26 mouse cellular contexts compared by ENCODE assay signal in the genomic region with DNA sequence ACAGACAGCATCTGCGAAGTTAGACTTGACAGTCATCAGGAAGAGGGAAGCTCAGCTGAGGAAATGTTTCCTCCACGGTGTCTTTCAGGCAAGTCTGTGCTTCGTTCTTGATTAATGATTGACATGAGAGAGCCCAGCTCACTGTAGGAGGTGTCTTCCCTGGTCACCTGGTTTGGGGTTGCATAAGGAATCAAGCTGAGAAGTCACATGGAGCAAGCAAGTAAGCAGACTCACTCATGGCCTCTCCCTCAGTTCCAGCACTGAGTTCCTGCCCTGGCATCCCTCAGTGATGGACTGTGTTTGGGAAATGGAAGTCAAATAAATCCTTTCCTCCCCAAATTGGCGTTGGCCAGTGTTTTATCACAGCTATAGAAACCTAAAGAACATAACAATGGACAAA. TPM values are rescaled to one million over a fixed set of nuclear protein-coding genes. Genes with fewer than 3 reads are reported as not detected.
A peak's percentile ranks its signal among the peaks of the same experiment; 100 is the strongest.
DNase-seq lines count a peak whose midpoint lies in the region; ATAC-seq lines count a peak whose summit lies in the region.
"Had no signal": no experiment of that assay in that cellular context is flagged by ENCODE, and none has a peak within 500 bp of the region (broad histone marks: within the 10 kb centered on the region; RNA-seq: fewer than 3 reads in every experiment).

No protein-coding gene starts in this region.

- no peaks in the 10 kb centered on the region for H3K27me3 ChIP-seq in intestine, embryonic 16.5 days (replicated peaks; ENCODE audit: control insufficient read depth, insufficient read depth, low read length)
- no peaks in the 10 kb centered on the region for H3K27me3 ChIP-seq in hindbrain, embryonic 14.5 days (ENCODE audit: control insufficient read depth, insufficient read depth, low read length)
- H3K27me3 ChIP-seq: embryonic facial prominence, embryonic 13.5 days; forebrain, embryonic 13.5 days; heart, embryonic 13.5 days; liver, embryonic 13.5 days; lung, embryonic 15.5 days; megakaryocyte, embryonic 14.5 days; midbrain, embryonic 13.5 days had no signal

- H3K4me3 ChIP-seq in intestine, embryonic 16.5 days (ENCODE audit: low read length): no peak overlapping the region
- H3K4me3 ChIP-seq in hindbrain, embryonic 14.5 days (replicated peaks; ENCODE audit: low read length): no peak overlapping the region
- H3K4me3 ChIP-seq: embryonic facial prominence, embryonic 13.5 days; forebrain, embryonic 13.5 days; heart, adult 2 months; heart, embryonic 13.5 days; limb, embryonic 10.5 days; liver, embryonic 13.5 days; lung, embryonic 15.5 days; megakaryocyte, embryonic 14.5 days; midbrain, embryonic 13.5 days had no signal

- no peak overlapping the region for H3K27ac ChIP-seq in intestine, embryonic 16.5 days (ENCODE audit: low read length)
- no peak overlapping the region for H3K27ac ChIP-seq in hindbrain, embryonic 14.5 days
- H3K27ac ChIP-seq: embryonic facial prominence, embryonic 13.5 days; forebrain, embryonic 13.5 days; heart, adult 2 months; heart, embryonic 13.5 days; limb, embryonic 10.5 days; liver, embryonic 13.5 days; lung, embryonic 15.5 days; midbrain, embryonic 13.5 days had no signal

- no peak overlapping the region for H3K9ac ChIP-seq in intestine, embryonic 16.5 days (ENCODE audit: low read depth, low read length)
- H3K9ac ChIP-seq in hindbrain, embryonic 14.5 days: no peak overlapping the region
- H3K9ac ChIP-seq: embryonic facial prominence, embryonic 13.5 days; forebrain, embryonic 13.5 days; heart, embryonic 13.5 days; liver, embryonic 13.5 days; lung, embryonic 15.5 days; midbrain, embryonic 13.5 days had no signal

- H3K4me1 ChIP-seq in intestine, embryonic 16.5 days (ENCODE audit: control insufficient read depth, insufficient read depth, low read length): no peaks in the 10 kb centered on the region
- H3K4me1 ChIP-seq in hindbrain, embryonic 14.5 days (replicated peaks; ENCODE audit: control insufficient read depth, insufficient read depth, low read length): no peaks in the 10 kb centered on the region
- H3K4me1 ChIP-seq: embryonic facial prominence, embryonic 13.5 days; forebrain, embryonic 13.5 days; heart, embryonic 13.5 days; limb, embryonic 10.5 days; liver, embryonic 13.5 days; lung, embryonic 15.5 days; megakaryocyte, embryonic 14.5 days; midbrain, embryonic 13.5 days had no signal

- ATAC-seq in intestine, embryonic 16.5 days: peak; percentile 85
- ATAC-seq in hindbrain, embryonic 14.5 days (ENCODE audit: low FRiP score): no peak
- ATAC-seq: forebrain, embryonic 13.5 days; midbrain, embryonic 13.5 days had no signal

- no peaks in the 10 kb centered on the region for H3K36me3 ChIP-seq in intestine, embryonic 16.5 days (ENCODE audit: control insufficient read depth, insufficient read depth, low read length)
- no peaks in the 10 kb centered on the region for H3K36me3 ChIP-seq in hindbrain, embryonic 14.5 days (replicated peaks; ENCODE audit: control insufficient read depth, insufficient read depth)
- H3K36me3 ChIP-seq: embryonic facial prominence, embryonic 13.5 days; heart, embryonic 13.5 days; limb, embryonic 10.5 days; liver, embryonic 13.5 days; lung, embryonic 15.5 days; midbrain, embryonic 13.5 days had no signal

- no peak overlapping the region for H3K4me2 ChIP-seq in intestine, embryonic 16.5 days (ENCODE audit: low read depth, low read length)
- H3K4me2 ChIP-seq in hindbrain, embryonic 14.5 days (replicated peaks): no peak overlapping the region
- H3K4me2 ChIP-seq: embryonic facial prominence, embryonic 13.5 days; forebrain, embryonic 13.5 days; heart, embryonic 13.5 days; liver, embryonic 13.5 days; lung, embryonic 15.5 days; midbrain, embryonic 13.5 days had no signal

- 53% methylated on average over 4 of the region's 4 CpGs for WGBS in intestine, embryonic 16.5 days
- WGBS in hindbrain, embryonic 14.5 days: 72% methylated on average over 4 of the region's 4 CpGs

- DNase-seq in cerebellum, adult 8-10 months: peak; percentile 41
- DNase-seq in cerebellum, adult 11 months: no peak
- peak; percentile 82 for DNase-seq in kidney, adult 9 months
- no peak for DNase-seq in kidney, adult 18-20 months
- DNase-seq in kidney, postnatal 25 days: peak; percentile 41 to 72
- DNase-seq in B cell, adult 2 months: no peak
- DNase-seq in hindbrain, embryonic 14.5 days (ENCODE audit: low spot score): no peak
- DNase-seq: adrenal gland, postnatal 36 days; embryo, embryonic 11 days; gastrocnemius, postnatal 36 days; heart, adult 2 months; heart, postnatal 14 days; liver, embryonic 13.5 days; lung, postnatal 36 days; thymus, postnatal 25 days had no signal

- H3K9me3 ChIP-seq in intestine, embryonic 16.5 days (ENCODE audit: control insufficient read depth, low read length): no peaks in the 10 kb centered on the region
- H3K9me3 ChIP-seq in hindbrain, embryonic 14.5 days (ENCODE audit: control insufficient read depth, low read length): 0 out of 2 replicates have a peak, but pooled peaks cover 11% of the 10 kb centered on the region
- H3K9me3 ChIP-seq: embryonic facial prominence, embryonic 13.5 days; heart, embryonic 13.5 days; limb, embryonic 10.5 days; liver, embryonic 13.5 days; lung, embryonic 15.5 days had no signal

RNA-seq across cellular contexts. Expression of gene 1700001J03Rik, which starts 5.0 kb away (rescaled TPM):
- polyA plus RNA-seq in intestine, embryonic 16.5 days (2015; fragmentation: Nextera tagmentation; extraction: Ambion mirVana): not detected in 2 replicates
- 0.68 TPM in 1 of 2 replicates, not detected in the other for polyA plus RNA-seq in hindbrain, embryonic 14.5 days (2014; fragmentation: Nextera tagmentation; extraction: Ambion mirVana)
- polyA plus RNA-seq: embryonic facial prominence, embryonic 13.5 days; forebrain, embryonic 13.5 days; heart, embryonic 13.5 days; hindbrain, embryonic 11.5 days; limb, embryonic 10.5 days; liver, embryonic 13.5 days; lung, embryonic 15.5 days; neural tube, embryonic 11.5 days had no signal

RNA-seq across cellular contexts. Expression of gene Gm6309, which starts 19.6 kb away (rescaled TPM):
- polyA plus RNA-seq in intestine, embryonic 16.5 days (2015; fragmentation: Nextera tagmentation; extraction: Ambion mirVana): not detected in 2 replicates
- not detected in 2 replicates for polyA plus RNA-seq in hindbrain, embryonic 14.5 days (2014; fragmentation: Nextera tagmentation; extraction: Ambion mirVana)
- polyA plus RNA-seq: embryonic facial prominence, embryonic 13.5 days; forebrain, embryonic 13.5 days; heart, adult 2 months; heart, embryonic 13.5 days; hindbrain, embryonic 11.5 days; limb, embryonic 10.5 days; liver, embryonic 13.5 days; lung, embryonic 15.5 days; midbrain, embryonic 13.5 days; neural tube, embryonic 11.5 days; spleen, adult 2 months had no signal

RNA-seq across cellular contexts. Expression of gene Gm5565, which starts 29.8 kb away (rescaled TPM):
- not detected in 2 replicates for polyA plus RNA-seq in intestine, embryonic 16.5 days (2015; fragmentation: Nextera tagmentation; extraction: Ambion mirVana)
- not detected in 2 replicates for polyA plus RNA-seq in hindbrain, embryonic 14.5 days (2014; fragmentation: Nextera tagmentation; extraction: Ambion mirVana)
- polyA plus RNA-seq: embryonic facial prominence, embryonic 13.5 days; forebrain, embryonic 13.5 days; heart, adult 2 months; heart, embryonic 13.5 days; hindbrain, embryonic 11.5 days; limb, embryonic 10.5 days; liver, embryonic 13.5 days; lung, embryonic 15.5 days; midbrain, embryonic 13.5 days; neural tube, embryonic 11.5 days; spleen, adult 2 months had no signal

RNA-seq across cellular contexts. Expression of gene Rnf6, which starts 31.3 kb away (rescaled TPM):
- 53.0 and 56.0 TPM in 2 replicates for polyA plus RNA-seq in intestine, embryonic 16.5 days (2015; fragmentation: Nextera tagmentation; extraction: Ambion mirVana)
- 22.2 and 22.6 TPM in 2 replicates for polyA plus RNA-seq in hindbrain, embryonic 14.5 days (2014; fragmentation: Nextera tagmentation; extraction: Ambion mirVana)

RNA-seq across cellular contexts. Expression of gene Cdk8, which starts 40.9 kb away (rescaled TPM):
- polyA plus RNA-seq in intestine, embryonic 16.5 days (2015; fragmentation: Nextera tagmentation; extraction: Ambion mirVana): 12.2 and 12.9 TPM in 2 replicates
- 25.7 and 31.6 TPM in 2 replicates for polyA plus RNA-seq in hindbrain, embryonic 14.5 days (2014; fragmentation: Nextera tagmentation; extraction: Ambion mirVana)

Comparison
In these comparisons a context has a peak if more than half of its experiments do, and no peak if none do; other contexts are left out.
1. DNase-seq: peak in cerebellum, adult 8-10 months (single experiment), kidney, adult 9 months (single experiment) and kidney, postnatal 25 days (2 of 2); none in cerebellum, adult 11 months (single experiment), kidney, adult 18-20 months (single experiment), B cell, adult 2 months (0 of 2) and hindbrain, embryonic 14.5 days (single experiment).